Mouse (Mus musculus) cerebellum, postnatal 36 days (tissue): ENCODE data around the gene Gm3095.
"Not testable (repeated sequence)": the region's sequence is repeated elsewhere in the genome, so short reads cannot be mapped to it uniquely, and the experiment has no call there.

Experiments
- DNase-seq, 2 experiments: peaks; one replicate each; pipeline ENCODE4 v3.0.0; 2021 to 2022; ENCODE audit warnings: mixed read lengths in 2 of 2

Gene Gm3095

DNA sequence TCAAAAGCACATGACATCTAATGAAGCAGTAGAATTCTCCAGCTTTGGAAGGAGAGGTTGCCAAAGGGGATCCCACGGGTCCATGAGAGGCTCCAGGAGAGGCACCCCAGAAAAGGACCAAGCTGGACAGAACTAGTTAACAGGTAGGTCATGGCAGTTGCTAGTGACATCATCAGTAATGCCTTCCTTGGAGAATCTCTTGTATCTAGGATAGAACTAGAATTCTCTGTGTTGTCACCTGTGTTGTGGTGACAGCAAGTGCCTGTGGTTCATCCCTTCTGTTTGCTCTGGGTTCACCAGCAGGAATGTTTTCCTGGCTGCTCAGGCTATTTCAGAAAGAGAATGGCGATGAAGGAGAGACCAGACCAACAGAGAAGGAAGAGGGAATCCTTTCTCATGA, at the start of gene Gm3095:
TSS of gene Gm3095 (plus strand) at position 301 of the 400 bp plus-strand sequence.
- DNase-seq = not testable (repeated sequence)

DNA sequence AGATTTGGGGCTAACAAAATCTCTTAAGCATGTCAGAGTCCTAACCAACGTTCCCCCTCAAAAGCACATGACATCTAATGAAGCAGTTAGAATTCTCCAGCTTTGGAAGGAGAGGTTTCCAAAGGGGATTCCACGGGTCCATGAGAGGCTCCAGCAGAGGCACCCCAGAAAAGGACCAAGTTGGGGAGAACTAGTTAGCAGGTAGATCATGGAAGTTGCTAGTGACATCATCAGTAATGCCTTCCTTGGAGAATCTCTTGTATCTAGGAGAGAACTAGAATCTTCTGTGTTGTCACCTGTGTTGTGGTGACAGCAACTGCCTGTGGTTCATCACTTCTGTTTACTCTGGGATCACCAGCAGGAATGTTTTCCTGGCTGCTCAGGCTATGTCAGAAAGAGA, 31.9 kb upstream of the Gm3095 start, which contains the start of gene Gm3029:
TSS of gene Gm3029 (plus strand) at position 301 of the 400 bp plus-strand sequence.
- not testable (repeated sequence) for DNase-seq

DNA sequence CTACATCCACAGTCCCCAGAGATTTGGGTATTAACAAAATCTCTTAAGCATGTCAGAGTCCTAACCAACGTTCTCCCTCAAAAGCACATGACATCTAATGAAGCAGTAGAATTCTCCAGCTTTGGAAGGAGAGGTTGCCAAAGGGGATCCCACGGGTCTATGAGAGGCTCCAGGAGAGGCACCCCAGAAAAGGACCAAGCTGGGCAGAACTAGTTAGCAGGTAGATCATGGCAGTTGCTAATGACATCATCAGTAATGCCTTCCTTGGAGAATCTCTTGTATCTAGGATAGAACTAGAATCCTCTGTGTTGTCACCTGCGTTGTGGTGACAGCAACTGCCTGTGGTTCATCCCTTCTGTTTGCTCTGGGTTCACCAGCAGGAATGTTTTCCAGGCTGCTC, 34.7 kb downstream of the Gm3095 start, which contains the start of gene Gm3099:
TSS of gene Gm3099 (plus strand) at position 301 of the 400 bp plus-strand sequence.
- DNase-seq = not testable (repeated sequence)
